Mouse (Mus musculus) yolk sac, embryonic 10.5 days (tissue): Measurements from ENCODE around the gene Cd300e.

Experiments
- DNase-seq: peaks from one replicate; pipeline ENCODE4 v3.0.0-alpha.2; 2017; ENCODE audit warnings: low spot score

The Cd300e gene

DNA sequence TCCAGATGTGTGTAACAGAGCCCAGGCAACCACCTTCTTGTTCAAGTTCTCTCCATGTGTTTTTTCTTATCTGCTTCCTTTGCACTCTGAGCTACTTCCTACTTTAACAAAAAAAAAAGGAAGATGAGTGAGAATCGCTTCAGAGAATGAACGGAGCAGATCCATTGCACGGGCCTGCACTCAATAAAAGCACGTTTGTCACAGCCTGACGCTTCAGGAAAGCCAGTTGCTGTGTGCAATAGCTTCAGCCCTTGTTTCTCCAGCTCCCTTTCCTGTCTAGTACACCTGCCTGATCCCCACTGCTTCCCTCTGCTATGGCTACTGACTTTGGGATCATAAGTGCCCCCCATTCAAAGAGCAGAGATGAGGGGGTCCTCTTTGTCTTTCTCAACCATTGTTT, at the start of gene Cd300e:
TSS of gene Cd300e (minus strand) at position 101 of the 400 bp plus-strand sequence.
- no peak for DNase-seq

DNA sequence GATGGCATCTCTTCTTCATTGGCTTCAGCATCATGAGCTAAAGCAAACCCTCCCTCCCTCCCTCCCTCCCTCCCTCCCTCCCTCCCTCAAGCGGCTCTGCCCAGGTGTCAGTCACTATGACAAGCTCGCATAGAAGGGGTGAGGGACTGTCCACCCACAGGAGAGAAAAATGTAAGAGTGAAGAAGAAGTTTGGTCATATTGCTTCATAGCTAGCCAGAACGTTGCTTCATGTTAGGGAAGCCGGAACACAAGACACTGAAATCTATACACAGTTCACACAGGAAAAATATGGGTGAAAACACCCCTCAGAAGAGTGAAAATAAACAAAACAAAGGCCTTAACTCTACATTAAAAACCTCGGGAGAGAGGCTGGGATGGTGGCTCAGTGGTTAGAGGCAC, 48.3 kb upstream of the Cd300e start:
- DNase-seq, result no peak

DNA sequence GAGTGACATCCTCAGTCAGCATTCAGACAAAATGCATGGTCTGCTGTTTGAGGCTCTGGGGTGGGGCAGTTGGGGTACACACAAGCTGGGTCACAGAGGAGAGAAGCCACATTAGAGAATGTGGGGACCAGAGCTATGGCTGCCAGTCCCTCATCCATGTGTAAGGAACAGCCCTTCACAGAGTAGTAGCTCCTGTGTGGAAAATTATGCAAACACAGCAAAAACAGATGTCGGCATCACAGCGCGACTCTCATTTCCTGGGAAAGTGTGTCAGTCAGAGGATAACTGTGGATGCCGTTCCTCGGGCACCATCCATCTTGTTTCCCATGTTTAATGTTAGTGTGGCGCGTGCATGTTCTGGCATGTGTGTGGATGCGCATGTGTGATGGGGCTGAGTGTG, 46.2 kb upstream of the Cd300e start:
- DNase-seq, result no peak

DNA sequence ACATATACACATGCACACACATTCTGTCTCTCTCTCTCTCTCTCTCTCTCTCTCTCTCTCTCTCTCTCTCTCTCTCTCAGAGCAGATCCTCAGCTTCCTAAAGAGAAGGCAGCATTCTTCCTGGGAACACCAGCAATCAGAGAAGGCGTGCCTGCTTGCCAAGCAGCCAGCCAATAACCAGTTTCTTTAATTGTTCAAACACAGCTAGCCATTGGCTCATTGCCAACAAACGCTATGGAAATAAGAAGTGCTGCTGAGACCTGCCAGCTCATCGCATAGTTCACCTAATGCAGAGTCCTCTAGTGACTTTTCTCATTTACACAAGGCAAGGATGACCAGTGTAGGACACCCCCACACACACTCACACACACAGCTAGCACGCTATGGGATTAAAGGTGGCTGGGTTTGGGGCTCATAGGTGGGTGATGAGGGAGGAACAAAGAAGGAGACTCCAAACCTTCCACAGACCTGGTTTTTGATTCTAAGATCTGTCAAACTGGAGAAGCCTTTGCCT, 45.5 kb upstream of the Cd300e start:
- no peak for DNase-seq

DNA sequence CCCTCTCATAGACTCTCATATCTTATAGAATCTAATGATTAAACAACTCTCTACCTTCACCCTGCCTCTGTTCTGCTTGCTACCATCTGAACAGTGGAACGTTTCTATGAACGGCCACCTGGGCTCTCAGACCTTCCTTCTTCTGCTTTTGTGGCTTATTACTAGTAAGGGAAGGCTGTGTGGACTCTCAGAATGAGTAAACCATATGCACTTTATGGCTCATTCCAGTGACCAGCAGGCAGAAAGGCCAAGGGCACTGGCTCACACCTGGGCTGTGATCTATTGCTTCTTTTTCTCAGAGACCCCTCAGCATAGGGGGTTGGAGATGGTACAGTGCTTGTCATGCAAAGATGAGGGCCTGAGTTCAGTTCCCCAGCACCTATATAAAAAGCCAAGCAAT, 44.7 kb upstream of the Cd300e start:
- no peak for DNase-seq

DNA sequence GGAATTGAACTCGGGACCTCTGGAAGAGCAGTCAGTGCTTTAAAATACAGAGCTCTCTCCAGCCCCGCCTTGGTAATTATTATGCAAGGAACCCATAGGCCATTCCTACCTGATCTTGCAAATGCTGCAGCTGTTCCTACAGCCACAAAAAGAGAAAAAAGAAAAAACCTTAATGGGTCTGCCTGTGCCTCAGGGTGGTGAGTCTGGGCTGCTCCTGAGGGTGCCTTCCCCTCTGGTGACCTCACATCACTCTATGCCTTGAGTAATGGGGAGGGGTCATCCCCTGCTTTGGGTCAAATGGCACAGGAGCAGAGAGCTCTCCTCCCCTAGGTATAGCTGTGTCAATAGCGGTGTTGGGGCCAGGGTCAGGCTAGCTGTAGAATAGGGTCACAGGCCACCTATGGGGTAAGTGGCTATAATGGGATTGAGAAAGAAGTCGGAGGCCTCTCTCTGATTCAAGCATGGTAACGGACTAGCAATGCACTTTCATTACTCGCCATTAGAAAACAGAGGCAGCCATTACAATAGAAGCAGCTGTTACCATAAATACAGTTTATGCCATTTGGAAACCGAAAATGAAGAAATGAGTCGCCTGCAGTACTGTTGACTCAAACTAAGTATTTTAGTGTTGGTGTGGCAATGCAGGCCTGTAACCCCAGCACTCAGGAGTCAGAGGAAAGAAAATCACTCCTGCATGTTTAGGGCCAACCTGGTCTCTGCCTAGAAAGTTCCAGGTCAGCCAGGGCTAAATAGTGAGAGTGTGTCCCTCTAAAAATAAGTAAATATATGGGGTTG, 43.0 kb upstream of the Cd300e start:
- no peak for DNase-seq

DNA sequence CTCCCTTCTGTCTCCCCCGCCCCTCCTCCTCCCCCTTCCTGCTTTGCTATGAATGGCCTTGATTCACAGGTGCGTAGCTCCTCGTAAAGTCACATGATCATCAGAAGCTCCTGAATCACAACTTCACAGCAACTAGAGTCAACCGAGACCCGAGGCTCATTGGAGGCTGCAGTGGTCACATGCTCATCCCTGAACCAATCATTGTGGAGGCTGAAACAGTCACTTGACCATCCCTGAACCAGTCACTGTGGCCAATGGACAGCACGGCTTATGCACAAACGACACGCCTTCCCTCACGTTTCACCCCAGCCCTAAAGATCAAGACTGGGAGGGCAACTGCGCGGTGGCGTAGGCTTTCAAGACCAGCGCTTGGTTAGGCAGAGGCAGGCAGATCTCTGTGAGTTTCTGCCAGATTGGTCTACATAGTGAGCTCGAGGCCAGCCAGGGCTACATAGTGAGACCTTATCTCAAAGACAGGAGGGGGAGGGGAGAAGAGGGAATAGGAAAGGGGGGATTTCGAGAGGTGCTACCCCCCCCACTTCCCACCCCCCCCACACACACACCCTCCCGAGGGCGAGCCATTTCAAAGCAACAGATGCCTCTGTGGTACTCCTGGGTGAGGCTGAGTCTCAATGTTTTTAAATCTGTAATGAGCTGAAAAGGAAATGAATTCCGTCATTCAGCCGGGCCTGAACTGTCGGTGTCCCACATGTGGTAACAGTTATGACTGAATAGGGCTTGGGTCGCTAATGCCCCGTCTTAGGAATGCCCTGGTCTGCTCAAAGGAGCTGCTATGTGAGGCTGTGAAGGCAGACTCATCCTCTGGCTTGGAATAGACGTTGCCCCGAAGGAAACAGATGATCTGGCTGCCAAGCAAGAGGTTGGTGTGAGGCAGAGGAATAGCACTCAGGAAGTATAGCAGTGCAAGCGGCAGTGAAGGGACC, 41.8 kb upstream of the Cd300e start:
- DNase-seq, result no peak

DNA sequence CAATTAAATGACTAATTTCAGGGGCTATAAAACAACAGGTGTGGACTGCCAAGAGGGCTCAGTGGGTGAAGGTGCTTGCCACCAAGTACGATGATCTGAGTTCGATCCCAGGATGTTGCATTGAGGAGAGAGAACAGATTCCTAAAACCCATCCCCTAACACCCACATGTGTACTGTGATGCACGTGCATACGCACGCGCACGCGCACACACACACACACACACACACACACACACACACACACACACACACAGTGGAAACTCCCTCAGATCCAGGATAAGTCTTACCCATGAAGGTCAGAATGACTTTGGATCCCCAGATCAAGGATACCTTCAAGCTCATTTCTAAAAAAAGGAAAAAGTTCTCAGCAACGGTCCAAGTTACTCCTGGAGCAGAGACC, 40.1 kb upstream of the Cd300e start:
- DNase-seq, result no peak

DNA sequence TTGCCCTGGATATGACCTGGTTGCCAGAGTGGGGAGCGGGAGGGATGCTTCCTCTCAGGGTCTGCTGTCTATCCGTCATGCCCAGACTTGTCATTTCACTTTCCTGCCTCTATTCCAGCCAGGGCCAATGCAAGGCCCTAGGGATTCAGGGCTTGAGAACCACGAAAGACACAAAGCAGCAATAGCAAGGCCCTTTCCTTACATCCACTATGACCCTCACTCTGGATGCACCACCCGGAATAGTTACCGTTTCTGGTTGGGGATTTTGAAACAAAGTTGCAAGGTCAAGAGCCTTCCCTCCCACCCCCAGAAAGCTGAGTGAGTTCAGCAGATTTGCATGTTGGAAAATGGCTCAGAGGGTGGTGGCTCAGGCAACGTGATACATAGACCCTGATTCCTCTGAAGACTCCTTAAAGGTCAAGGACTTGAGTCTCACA, 39.7 kb upstream of the Cd300e start:
- no peak for DNase-seq

DNA sequence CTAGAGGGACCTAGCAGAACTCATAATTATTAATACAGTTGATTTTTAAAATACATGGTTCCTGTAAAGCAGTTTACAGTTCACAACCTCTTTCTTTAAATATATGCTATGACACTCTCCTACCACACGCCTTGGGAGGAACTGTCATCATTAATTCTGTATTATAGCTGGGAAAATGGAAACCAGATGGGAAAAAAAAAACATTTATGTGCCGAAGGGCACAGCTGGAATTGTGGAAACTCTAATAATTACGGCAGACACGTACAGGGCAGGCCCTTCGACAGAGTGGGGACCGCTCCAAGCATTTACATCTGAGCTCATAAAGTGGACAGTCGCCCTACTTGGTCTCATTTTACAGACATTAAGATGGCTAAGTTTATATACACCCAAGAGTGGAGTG, 38.8 kb upstream of the Cd300e start:
- DNase-seq, result no peak

DNA sequence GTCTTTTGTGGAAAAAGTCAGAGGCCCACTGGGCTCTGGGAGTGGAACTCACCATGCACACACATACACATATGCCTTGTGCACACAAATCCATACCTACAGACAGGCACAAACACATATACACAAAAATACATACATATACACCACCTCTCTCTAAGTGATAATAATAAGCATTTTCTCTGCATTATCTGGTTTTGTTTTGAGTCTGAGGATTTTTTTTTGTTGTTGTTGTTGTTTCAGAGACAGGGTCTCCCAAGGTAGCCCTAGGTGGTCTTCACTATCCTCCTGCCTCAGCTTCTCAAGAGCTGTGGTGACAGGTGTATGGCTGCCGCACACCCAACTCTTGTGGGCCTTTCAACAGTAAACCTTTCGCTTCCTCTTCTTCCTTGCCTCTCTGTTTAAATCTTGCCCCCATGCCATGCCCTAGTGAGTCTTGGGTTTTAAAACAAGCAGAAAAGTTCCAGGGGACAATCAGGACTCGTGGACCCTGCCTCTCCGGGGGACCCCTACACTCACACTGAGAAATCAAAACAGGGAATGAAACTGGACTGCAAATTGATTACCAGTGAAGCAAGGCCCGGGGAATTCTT, 38.1 kb upstream of the Cd300e start:
- no peak for DNase-seq

DNA sequence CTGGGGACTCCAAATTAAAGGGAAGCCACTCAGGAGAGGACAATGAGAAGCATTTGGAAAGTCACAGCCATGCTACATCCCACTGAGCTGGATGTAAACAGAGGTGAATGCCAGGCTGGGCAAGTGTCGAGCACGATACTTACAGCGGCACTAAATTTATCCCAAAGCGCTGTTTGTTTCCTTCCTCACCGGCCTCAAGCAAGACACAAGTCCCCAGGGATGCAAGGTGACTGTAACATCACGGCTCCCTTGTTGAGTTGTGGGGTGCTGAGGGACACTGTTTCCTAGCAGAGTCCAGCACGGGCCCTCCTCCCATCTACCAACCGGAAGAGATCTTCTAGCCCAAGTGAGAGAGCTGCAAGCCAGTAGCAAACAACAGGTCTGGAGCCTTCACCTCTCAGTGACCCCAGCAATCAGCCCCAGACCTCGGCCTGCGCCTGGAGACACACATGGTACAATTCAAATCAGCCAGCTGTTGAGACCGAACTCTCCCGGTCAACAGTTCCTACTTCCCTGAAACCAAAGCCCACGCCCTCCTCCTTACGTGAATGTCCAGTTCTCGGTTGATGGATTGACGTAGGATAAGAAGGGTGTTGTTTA, 37.4 kb upstream of the Cd300e start:
- DNase-seq, result peak; percentile 33

DNA sequence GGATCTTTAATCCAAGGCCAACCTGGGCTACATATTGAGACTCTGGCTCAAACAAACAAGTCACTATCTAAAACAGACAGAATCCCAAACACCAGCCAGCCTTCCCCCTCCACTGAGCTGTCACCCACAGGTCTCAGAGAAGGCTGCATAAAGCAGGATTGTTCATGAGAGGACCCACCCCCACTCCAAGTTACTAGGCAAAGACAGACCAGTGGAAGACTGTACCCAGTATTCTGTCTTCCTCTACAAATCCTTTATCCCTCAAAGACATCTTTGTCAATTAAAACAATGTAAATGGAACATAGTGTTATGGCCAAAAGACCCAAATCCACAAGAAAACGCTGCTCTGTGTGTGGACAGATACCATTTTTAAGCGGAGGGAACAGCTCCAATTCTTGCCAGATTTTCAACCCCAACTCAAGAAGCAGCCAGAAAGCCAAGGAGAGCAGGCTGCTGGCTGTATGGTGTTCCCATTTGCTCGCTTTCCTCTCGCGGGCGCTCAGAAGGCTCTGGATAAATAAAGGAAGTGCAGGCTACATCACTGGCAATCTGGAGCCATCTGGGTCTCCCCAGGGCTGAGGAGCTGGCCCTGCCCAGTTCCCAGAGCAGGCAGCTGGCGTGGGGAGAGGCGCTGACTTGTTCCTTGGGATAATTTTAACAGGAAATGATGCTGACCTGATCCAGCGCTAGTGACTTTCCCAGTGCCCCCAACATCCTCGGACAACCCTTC, 36.4 kb upstream of the Cd300e start:
- DNase-seq, result no peak

DNA sequence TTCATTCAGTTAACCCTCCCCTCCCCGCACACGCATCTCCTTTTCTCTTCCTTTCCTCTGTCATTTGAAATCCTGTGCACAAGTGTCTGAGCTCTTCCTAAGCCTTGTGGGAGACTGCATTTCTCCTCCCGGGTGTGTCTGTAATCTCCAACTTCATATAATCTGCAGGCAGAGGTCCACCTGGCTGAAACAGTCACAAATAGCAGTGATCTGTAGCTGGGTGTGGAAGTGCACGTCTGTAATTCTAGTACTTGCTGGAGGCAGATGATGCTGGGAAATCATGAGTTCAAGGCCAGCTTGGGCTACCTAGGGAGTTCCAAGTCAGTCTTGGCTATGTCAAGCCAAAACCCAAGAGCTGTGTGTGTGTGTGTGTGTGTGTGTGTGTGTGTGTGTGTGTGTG, 30.2 kb upstream of the Cd300e start:
- DNase-seq, result no peak

DNA sequence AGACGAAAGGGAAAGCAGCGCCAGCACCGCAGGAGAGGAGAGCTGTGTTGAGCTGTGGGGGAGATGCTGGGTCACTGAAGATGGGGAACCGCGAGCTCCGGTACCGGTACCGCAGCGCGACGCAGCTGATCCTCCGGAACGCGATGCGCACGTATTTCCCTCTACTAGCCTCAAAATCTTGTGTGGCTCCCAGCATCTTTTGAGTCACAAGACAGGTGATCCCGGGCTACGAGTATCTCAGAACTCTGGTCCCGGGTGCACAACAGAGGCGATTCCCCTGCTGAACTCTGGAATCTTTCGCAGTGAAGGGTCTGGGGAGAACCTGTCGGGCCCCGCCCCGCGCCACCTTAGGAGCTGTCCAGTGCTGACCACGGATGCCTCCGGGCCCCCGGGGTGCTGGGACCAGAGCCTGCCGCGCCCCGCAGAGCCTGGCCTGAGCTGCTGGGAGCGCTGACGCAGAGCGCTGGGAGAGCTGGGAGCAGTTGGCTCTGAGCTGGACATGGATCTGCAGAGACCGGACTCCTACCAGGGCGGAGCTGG, 29.5 kb upstream of the Cd300e start, which contains the start of gene Rab37:
TSS of gene Rab37 (plus strand) at position 70 of the 540 bp plus-strand sequence.
- peak; percentile 73 for DNase-seq

DNA sequence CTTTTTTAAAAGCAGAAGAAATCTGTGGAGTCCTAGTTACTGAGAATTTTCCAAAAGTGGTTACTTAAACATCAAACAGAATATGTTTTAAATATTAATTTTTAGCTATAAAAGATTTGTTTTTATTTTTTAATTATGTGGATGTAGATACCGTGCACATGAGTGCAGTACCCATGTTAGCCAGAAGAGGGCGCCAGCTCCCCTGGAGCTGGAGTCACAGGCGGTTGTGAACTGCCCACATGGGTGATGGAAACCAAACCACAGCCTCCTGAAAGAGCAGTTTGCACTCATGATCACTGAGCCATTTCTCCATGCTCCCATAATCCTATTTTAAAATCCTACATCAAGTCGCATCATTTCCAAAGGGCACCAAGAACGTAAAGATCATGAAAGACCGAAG, 27.9 kb upstream of the Cd300e start:
- no peak for DNase-seq

DNA sequence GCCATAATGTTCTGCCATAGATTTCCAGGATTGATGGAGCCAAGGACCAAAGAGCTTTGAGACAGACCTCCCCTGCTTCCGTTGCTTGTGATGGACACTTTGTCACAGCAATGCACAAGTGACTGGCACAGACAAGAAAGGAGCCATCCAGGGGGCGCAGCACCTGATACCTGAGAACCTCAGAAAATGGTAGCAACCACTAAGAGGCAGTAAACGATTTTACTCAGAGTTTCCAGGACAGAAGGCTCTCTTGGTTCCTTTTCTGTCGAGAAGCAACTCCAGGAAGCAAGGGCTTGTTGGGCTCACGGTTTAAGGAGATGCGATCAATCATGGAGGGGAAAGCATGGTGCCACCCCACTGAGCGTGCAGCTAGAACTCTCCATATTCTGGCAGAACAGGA, 24.2 kb upstream of the Cd300e start:
- DNase-seq, result no peak

DNA sequence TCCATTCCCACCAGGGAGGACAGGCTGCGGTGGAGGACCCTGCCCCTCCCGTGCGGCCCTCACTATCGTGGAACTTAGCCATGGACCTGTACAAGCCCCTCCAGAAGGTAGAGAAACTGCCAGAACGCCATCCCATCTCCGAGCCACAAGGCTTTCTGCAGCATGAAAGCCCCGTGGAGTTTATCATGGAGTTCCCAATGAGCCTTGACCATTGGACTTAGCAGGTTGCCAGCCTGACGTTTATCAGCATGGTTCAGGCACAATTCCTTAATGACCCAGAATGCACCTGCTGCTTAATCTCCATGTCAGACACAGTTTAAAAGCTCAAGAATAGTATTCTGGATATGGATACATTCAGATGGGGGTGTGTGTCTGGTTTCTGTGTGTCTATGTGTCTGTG, 23.1 kb upstream of the Cd300e start:
- DNase-seq, result no peak

DNA sequence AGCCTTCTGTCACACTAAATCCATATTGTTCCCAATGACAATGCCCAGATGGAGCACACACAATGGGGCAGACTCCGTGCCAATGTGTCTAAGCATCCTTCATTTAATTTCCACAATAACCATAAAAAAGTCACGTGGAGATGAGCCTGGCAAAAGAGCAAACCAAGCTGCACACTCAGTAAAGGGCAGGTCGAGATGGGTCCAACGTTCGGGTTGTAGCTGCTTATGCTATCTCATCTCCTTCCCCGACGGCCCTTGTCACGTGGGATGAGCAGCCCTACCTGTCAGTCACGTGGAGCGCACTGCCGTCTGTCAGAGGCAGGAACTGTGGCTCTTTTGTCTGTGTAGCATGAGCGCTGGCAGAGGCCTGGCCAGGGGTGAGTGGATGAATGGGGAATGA, 22.6 kb upstream of the Cd300e start:
- DNase-seq, result no peak

DNA sequence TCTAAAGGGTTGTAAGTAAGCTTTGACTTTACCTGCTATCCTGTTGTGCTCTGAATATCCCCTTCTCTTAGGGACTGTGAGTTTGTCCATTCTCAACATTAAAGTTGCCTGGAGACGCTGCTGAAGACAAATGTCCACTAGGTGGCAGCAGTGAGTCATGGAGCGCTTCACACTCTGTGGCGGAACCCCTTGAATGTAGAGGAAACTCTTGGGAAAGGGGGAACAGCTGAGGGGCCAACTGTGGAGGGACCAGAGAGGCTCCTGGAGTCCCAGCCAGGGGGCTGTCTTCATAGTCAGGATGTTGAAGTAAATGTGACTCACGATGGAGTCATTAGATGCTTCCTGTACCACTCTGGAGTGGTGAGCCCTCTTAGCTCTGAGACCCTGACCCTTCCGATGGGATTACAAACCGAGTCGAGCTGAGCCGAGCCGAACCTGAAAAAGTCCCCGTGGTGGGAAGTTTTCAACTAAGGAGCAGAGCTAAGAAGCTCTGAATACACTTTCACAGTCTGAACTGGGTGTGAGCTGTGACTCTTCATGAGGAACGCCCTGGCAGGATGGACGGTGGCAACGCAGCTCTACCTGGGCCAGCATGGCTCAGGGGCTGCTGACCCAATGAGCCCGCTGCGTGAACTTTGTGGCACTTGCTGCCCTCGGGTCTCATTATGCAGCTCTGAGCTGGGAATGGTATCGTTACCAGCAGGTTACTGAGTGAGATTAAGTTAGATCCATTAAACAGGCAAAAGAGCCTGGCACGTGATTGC, 21.6 kb upstream of the Cd300e start:
- no peak for DNase-seq
